Mouse (Mus musculus): ENCODE measurements around the gene Nup98.

DNA sequence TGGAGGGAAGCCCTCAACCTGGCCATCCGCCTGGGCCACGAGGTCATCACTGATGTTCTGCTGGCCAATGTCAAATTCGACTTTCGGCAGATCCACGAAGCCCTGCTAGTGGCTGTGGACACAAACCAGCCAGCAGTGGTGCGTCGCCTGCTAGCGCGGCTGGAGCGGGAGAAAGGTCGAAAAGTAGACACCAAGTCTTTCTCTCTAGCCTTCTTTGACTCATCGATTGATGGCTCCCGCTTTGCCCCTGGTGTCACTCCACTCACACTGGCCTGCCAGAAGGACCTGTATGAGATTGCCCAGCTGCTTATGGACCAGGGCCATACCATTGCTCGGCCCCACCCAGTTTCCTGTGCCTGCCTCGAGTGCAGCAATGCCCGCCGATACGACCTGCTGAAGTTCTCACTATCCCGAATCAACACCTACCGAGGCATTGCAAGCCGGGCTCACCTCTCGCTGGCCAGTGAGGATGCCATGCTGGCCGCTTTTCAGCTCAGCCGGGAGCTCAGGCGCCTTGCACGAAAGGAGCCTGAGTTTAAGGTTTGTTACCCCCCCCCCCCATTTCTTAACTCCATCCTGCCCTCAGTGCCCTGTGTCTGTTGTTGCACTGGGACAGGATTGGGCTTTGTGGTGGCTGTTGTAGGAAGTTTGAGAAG lies 125.8 kb downstream of the Nup98 start:
- TF ChIP-seq CTCF (IDR thresholded peaks at IDR 0.05; ENCODE audit: low read depth) = no peak
- TF ChIP-seq EP300 (IDR thresholded peaks at IDR 0.05; ENCODE audit: low read depth) = no peak

Data from liver, embryonic 14.5 days (tissue).